Mouse (Mus musculus) liver, adult 2 months (tissue): ENCODE results near the gene Tmem254b.
"Not testable (repeated sequence)": the region's sequence is repeated elsewhere in the genome, so short reads cannot be mapped to it uniquely, and the experiment has no call there.

ENCODE experiments used
- CTCF ChIP-seq: fragments of 200-500 bp; IDR thresholded peaks from 2 replicates; pipeline ENCODE4 v1.5.1; 2011; ENCODE audit warnings: low read depth, low read length, control low read depth
- POLR2A ChIP-seq: fragments of 200-500 bp; IDR thresholded peaks from 2 replicates; pipeline ENCODE4 v1.6.1; 2011; ENCODE audit warnings: low read length, control low read depth; ENCODE audit not compliant: insufficient read depth; ENCODE audit errors: extremely low read depth

DNA sequence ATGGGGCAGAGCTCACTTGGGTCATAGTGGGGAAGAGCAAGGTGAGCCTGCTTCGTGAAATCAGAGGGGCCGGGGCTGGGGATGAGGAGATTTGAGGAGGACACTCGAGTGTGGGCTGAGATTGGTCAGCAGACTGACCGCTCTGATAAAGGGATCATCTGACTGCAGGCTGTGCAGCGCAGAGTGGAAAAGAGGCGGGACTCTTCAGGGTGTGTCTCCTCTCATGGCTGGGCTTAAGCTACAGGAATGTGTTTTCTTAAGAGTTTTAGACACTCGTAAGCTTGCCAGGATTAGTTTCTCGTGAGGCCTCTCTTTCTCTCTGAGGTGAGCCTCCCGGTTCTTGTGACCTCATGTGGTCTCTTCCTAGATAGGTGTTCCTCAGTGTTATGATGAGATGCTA lies 45.7 kb downstream of the Tmem254b start:
- not testable (repeated sequence) for TF ChIP-seq CTCF, POLR2A
